Mouse (Mus musculus) adrenal gland, postnatal 14 days (tissue): ENCODE measurements at regions not wholly inside any gene's neighbourhood (a gene's known extent, or its start where the extent isn't known, plus 50 kb on each side); places are given as distances from the start of the nearest gene placed in this dataset.
A peak's percentile ranks its signal among the peaks of the same experiment; 100 is the strongest.

Source experiments
- DNase-seq: peaks from one replicate; pipeline ENCODE4 v3.0.0; 2021; ENCODE audit warnings: mixed read lengths

- DNase-seq = no peak
Observed at GRCm38 (mm10) chr3:102574320-102574719, 104.6 kb downstream of the Ngf start.

GRCm38 (mm10) chr3:102576896-102577295 lies 107.2 kb downstream of the Ngf start:
- no peak for DNase-seq

- DNase-seq = no peak
Observed at GRCm38 (mm10) chr3:102581830-102582229, 112.1 kb downstream of the Ngf start.

- DNase-seq = no peak
Observed at GRCm38 (mm10) chr3:102585136-102585535, 115.4 kb downstream of the Ngf start.

- DNase-seq = no peak
Observed at GRCm38 (mm10) chr3:102586221-102586620, 116.5 kb downstream of the Ngf start.

- no peak for DNase-seq
Observed at GRCm38 (mm10) chr3:102592041-102592440, 122.3 kb downstream of the Ngf start.

- DNase-seq = no peak
Observed at GRCm38 (mm10) chr3:102596944-102597551, 127.3 kb downstream of the Ngf start.

- DNase-seq = no peak
Observed at GRCm38 (mm10) chr3:102599061-102599460, 129.3 kb downstream of the Ngf start.

- no peak for DNase-seq
Observed at GRCm38 (mm10) chr3:102602766-102603165, 131.6 kb upstream of the Tspan2 start.

GRCm38 (mm10) chr3:102605284-102605683 lies 129.0 kb upstream of the Tspan2 start:
- no peak for DNase-seq

GRCm38 (mm10) chr3:102610970-102611369 lies 123.4 kb upstream of the Tspan2 start:
- DNase-seq = no peak

- DNase-seq = no peak
Observed at GRCm38 (mm10) chr3:102611398-102612366, 122.6 kb upstream of the Tspan2 start.

- no peak for DNase-seq
Observed at GRCm38 (mm10) chr3:102619666-102620377, 114.5 kb upstream of the Tspan2 start.

GRCm38 (mm10) chr3:102636076-102636475 lies 98.3 kb upstream of the Tspan2 start:
- DNase-seq = no peak

GRCm38 (mm10) chr3:102636674-102637073 lies 97.7 kb upstream of the Tspan2 start:
- DNase-seq = peak; percentile 9

- no peak for DNase-seq
Observed at GRCm38 (mm10) chr3:102644276-102644940, 89.9 kb upstream of the Tspan2 start.

- no peak for DNase-seq
Observed at GRCm38 (mm10) chr3:102648450-102648849, 85.9 kb upstream of the Tspan2 start.

GRCm38 (mm10) chr3:102654962-102655361 lies 79.4 kb upstream of the Tspan2 start:
- no peak for DNase-seq

- no peak for DNase-seq
Observed at GRCm38 (mm10) chr3:102657116-102657515, 77.2 kb upstream of the Tspan2 start.

- peak; percentile 46 for DNase-seq
Observed at GRCm38 (mm10) chr3:102657531-102658060, 76.7 kb upstream of the Tspan2 start.

GRCm38 (mm10) chr3:102659352-102659751 lies 75.0 kb upstream of the Tspan2 start:
- no peak for DNase-seq

GRCm38 (mm10) chr3:102661296-102661695 lies 73.0 kb upstream of the Tspan2 start:
- DNase-seq = no peak
